Mouse (Mus musculus): ENCODE results near the gene Dvl2.

Gene Dvl2

GRCm38 (mm10) chr11:69981141-69981762 is 19.1 kb upstream of the Dvl2 start, which contains the start of gene Ctdnep1:
Ctdnep1 (plus strand) TSS chr11:69981156.
- peak in 1 of 2 experiments; percentile 50 for DNase-seq (ENCODE audit: low spot score in 2 of 2)

DNA sequence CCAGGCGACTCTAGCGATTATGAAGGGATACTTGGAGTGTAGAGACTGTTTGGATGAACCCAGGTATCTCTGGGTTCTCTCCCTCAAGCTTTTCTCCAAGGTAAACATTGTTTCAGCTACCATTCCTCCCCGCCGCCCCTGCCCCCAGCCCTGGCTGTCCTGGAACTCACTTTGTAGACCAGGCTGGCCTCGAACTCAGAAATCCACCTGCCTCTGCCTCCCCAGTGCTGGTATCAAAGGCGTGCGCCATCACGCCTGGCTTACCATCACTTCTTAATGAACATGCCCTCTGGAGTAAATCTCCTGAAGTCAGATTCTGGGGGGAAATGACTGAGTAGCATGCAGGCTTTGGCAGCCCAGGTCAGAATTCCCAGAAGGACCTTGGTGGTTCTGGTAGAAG is 18.2 kb upstream of the Dvl2 start, which contains the start of gene Elp5:
Gene Elp5 (minus strand): TSS at position 293 of the 400 bp plus-strand sequence.
- DNase-seq (ENCODE audit: low spot score in 2 of 2) = no peak

DNA sequence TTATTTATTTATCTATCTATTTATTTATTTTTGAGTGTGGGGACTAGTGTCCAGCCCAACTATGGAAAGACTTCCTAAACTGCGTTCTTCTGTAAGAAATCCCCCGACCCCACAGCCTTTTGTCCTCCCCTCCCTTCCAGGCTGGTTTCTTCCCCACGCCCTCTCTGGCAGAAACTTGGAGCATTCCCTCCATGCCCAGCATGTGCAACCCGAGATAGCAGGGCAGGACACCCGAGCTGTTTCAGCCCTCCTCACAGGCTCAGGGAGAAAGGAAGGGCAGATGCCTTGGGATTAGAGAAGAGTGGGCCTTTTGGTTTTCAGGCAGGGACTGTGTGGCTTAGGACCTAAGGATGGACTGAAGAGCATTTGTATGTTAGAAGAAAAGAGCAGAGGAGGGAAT is 17.5 kb upstream of the Dvl2 start:
- DNase-seq (ENCODE audit: low spot score in 2 of 2) = no peak

DNA sequence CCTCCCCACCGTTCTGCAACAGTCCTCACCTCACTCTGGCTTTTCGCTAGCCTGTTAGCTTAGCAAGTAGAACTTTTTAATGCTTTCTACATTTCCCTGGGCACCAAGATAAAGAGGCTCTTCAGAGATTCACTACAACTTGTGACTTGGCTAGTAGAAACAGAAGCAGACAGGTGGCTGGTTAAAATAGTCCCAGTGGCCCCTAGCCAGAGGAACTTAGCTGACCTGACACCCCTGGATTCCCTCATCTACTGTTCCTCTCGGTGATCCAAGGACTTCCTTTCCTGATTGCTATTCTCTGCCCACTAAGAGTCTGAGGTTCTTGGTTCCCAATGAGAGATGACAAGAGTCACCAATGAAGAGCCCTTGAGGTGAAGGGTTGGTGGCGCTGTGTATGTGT is 17.0 kb upstream of the Dvl2 start:
- no peak for DNase-seq (ENCODE audit: low spot score in 2 of 2)

DNA sequence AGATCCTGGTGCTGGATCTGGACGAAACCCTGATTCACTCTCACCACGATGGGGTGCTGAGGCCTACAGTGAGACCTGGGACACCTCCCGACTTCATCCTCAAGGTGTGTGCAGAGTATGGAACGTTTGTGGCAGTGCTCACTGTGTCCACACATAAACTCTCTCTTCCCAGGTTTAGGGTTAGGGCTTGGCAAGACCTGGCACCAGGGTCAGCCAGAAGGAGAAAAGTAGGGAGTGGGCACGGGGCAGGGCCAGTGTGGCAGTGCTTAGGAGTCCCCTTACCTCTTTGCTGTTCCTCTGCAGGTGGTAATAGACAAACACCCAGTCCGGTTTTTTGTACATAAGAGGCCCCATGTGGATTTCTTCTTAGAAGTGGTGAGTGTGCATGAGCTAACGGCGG is 16.0 kb upstream of the Dvl2 start:
- no peak for DNase-seq (ENCODE audit: low spot score in 2 of 2)

GRCm38 (mm10) chr11:69989949-69990348 is 10.4 kb upstream of the Dvl2 start:
- no peak for DNase-seq (ENCODE audit: low spot score in 2 of 2)

DNA sequence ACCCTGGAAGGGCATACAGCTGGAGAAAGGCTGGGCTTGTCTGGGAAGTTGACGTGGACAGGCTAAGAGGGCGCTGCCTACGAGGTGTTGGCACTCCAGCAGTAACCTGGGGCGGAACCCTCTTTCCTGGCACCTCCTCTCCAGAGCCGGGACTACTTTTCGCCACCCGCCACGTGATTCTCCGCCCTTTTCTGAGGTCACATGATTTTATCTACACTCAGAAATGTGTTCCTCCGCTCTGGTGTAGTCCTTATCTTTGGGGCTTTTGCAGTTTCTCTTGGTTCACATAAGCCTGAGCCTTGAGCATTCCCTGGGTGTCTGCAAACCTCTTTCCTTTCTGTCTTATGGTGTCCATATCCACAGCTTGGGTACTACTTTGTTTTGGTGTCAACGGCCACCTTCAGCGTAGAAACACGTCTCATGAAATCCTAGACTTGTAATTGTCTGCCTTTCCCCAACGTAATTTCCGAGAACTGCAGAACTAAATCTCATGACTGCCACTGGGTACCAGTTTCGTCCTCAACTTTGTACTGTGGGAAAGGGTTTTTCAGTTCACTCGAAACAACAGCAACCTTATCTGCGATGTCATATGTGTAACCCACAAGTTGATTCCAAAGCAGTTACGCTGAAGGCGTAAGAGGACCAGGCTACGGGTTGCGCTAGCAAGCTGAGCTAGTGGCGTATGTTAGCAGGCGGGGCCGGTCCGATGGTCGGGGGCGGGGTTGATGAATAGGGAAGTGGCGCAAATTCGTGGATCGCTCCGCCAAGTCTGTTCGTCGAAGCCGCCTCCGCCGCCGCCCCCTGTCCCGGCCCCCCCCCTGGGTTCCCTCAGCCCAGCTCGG is 9.3 kb upstream of the Dvl2 start, which contains the start of gene Gabarap:
Gene Gabarap (plus strand): TSS at position 294 of the 842 bp plus-strand sequence.
- peak; percentile 96 to 97 for DNase-seq (ENCODE audit: low spot score in 2 of 2)

GRCm38 (mm10) chr11:69991711-69992110 is 8.7 kb upstream of the Dvl2 start:
- DNase-seq (ENCODE audit: low spot score in 2 of 2) = no peak

DNA sequence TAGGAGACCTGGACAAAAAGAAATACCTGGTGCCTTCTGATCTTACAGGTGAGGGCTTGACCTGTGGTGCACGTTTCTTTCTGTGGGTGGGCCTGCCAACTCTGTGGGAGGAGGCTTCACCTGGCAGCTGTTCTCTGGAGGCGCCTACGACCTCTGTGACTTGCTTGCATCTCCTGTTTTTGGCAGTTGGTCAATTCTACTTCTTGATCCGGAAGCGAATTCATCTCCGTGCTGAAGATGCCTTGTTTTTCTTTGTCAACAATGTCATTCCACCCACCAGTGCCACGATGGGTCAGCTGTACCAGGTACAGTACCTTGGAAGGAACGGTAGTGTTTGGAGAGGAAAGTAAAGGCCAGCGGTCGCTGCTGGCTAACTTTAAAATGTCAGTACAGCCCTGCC is 8.0 kb upstream of the Dvl2 start:
- DNase-seq (ENCODE audit: low spot score in 2 of 2) = no peak

- DNase-seq (ENCODE audit: low spot score in 2 of 2) = no peak
Observed at GRCm38 (mm10) chr11:69992932-69993331, 7.5 kb upstream of the Dvl2 start.

- DNase-seq (ENCODE audit: low spot score in 2 of 2) = no peak
Observed at GRCm38 (mm10) chr11:69994401-69995090, 5.8 kb upstream of the Dvl2 start.

- DNase-seq (ENCODE audit: low spot score in 2 of 2) = peak; percentile 97 to 98
Observed at GRCm38 (mm10) chr11:69995391-69995960, 4.9 kb upstream of the Dvl2 start, which contains the start of gene Phf23. Phf23 (plus strand) TSS chr11:69995777.

DNA sequence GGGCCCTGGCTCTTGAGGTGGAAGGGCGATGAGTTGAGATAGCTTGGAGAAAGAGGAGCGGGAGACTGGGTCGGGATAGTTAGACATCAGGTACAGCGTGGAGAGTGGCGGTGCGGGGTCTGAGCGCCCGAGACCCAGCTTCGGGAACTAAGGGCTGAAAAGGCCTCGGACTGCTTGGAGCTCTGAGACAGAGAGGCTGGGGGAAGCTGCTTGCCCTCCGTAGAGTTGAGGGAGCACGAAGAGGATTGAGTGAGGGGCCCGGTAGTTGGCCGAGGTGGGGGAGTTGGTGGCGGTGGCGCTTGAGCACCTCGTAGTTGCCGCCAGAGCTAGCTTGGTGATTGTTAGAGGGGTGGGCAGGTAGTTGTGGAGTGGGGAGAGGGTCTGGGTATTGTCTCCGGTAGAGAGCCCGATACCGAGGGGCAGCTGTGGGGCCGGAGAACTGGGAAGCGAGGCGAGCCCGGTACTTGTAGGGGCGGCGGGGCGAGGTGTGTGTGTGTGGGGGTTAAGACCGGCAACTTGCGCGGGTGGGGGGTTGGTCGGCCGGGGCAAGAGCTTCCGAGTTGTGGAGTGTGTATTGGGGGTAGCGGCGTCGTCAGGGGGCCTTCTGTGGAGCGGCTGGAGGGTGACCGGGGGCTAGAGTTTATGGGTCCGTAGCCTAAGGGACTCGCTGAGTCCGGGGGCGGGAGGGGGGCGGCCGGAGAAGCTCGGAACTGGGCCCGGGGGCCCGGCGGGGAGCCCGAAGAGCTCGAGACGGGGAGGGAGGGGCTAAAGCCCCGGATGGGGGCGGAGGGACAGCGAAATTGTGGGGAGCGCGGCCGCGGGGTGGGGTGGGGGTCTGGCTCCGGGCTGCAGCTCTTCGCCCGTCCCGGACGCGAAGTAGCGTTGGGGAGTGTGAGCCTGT is 4.0 kb upstream of the Dvl2 start:
- DNase-seq (ENCODE audit: low spot score in 2 of 2) = peak; percentile 41 to 44

GRCm38 (mm10) chr11:69997070-69997509 is 3.3 kb upstream of the Dvl2 start:
- peak; percentile 77 to 84 for DNase-seq (ENCODE audit: low spot score in 2 of 2)

DNA sequence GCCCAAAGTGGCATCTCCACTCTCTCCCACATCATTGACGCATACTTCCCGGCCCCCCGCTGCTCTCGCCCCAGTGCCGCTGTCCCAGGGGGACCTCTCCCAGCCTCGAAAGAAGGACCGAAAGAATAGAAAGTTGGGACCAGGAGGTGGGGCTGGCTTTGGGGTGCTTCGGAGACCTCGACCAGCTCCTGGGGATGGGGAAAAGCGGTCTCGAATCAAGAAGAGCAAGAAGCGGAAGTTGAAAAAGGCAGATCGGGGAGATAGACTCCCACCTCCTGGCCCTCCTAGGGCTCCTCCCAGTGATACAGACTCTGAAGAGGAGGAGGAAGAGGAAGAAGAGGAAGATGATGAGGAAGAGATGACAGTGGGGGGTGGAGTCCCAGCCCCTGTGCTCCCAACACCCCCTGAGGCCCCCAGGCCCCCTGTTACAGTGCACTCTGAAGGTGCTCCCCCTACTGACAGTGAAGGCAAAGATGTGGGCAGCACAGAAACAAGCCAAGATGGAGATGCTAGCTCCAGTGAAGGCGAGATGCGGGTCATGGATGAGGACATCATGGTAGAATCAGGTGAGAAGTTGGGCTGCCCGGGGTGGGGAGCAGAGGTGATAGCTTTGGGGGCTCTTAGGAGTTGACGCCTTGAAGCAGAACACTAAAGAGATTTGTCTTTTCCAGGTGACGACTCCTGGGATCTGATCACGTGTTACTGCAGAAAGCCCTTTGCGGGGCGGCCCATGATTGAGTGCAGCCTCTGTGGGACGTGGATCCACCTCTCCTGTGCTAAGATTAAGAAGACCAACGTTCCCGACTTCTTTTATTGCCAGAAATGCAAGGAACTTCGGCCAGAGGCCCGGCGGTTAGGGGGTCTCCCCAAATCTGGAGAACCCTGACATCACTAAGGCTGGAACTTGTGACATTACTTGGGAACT is 1.6 kb upstream of the Dvl2 start:
- no peak for DNase-seq (ENCODE audit: low spot score in 2 of 2)

DNA sequence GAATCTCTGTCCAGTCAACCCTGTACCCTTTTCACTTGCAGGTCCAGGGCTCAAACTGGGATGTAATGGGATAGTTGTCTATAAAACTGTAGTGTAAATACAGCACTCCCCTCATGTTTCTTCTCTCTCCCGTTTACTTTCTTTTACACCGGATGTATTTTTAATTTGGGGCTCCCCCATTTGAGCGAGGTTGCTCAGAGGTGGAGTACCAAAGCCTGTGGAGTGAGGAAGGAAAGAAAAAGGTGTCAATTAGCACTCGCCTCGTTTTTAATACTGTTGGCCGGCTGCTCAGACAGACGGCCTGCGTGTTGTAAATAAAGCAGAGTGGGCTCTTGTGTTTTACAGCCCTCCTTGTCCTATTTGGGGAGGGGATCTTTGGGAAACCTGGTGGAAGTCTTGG is 729 bp upstream of the Dvl2 start:
- no peak for DNase-seq (ENCODE audit: low spot score in 2 of 2)

DNA sequence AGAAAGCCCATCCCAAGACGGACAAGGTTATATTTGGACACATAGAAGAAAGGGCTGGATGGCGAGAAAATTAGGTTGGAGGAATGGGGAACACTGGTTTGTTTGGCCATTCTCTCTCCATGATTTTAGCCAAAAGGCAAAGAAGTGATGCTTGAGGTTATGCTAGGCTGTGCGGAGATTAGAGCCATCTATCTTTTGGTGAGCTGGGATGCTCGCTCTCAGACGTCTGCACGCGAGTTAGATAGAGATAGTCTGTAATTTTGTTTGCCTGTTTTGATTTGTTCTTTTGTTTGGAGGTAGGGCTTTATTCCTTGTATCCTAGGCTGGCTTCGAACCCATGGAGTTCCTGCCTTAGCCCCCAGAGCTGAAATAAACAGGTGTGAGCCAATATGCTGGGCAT is 764 bp downstream of the Dvl2 start:
- DNase-seq (ENCODE audit: low spot score in 2 of 2) = no peak

GRCm38 (mm10) chr11:70001865-70002264 is 1.5 kb downstream of the Dvl2 start:
- peak; percentile 52 to 65 for DNase-seq (ENCODE audit: low spot score in 2 of 2)

- no peak for DNase-seq (ENCODE audit: low spot score in 2 of 2)
Observed at GRCm38 (mm10) chr11:70002471-70002870, 2.1 kb downstream of the Dvl2 start.

DNA sequence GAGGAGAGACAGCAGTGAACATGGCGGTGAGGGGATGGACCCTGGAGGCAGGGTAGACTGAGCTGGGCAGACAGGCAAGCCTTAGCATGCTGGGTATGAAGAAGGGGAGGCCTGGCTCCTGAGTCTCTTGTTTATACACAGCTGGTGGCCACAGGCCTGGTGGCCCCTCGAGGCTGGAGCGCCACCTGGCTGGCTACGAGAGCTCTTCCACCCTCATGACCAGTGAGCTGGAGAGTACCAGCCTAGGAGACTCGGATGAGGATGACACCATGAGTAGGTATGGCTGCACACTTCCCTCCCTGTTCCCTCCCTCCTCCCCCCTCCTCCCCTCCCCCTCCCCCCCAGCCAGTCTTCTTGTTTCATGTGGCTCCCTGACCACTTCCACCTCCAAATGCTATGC is 5.1 kb downstream of the Dvl2 start:
- peak; percentile 49 to 54 for DNase-seq (ENCODE audit: low spot score in 2 of 2)

All from natural killer cell, adult 2 months (primary cell).